Mouse (Mus musculus): ENCODE results near the gene 4933411K16Rik. TPM values are rescaled to one million over a fixed set of nuclear protein-coding genes. Genes with fewer than 3 reads are reported as not detected.

Gene 4933411K16Rik
- 0.12 TPM in 1 of 2 replicates, not detected in the other for polyA plus RNA-seq (2015; fragmentation: Nextera tagmentation; extraction: Ambion mirVana)

DNA sequence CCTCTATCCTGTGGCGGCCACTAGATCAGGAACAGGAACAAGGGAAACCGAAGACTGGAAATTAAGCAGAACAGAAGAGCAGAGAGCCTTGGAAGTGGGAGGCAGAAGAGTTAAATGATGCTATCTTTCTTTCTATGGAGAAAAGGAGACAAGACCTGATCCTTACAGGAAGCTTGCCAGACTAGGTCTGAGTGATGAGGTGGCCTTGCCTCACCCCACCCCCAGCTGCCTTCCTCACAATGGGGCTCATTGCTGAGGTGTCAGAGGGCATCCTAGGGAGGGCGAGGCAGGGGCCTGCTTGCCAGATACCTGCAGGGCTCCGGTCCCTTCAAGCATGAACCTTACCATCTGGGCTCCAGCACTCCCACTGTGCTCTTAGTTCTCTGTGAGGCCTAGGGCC is at the start of gene 4933411K16Rik:
4933411K16Rik (plus strand) TSS at position 301 of the 400 bp plus-strand sequence.

DNA sequence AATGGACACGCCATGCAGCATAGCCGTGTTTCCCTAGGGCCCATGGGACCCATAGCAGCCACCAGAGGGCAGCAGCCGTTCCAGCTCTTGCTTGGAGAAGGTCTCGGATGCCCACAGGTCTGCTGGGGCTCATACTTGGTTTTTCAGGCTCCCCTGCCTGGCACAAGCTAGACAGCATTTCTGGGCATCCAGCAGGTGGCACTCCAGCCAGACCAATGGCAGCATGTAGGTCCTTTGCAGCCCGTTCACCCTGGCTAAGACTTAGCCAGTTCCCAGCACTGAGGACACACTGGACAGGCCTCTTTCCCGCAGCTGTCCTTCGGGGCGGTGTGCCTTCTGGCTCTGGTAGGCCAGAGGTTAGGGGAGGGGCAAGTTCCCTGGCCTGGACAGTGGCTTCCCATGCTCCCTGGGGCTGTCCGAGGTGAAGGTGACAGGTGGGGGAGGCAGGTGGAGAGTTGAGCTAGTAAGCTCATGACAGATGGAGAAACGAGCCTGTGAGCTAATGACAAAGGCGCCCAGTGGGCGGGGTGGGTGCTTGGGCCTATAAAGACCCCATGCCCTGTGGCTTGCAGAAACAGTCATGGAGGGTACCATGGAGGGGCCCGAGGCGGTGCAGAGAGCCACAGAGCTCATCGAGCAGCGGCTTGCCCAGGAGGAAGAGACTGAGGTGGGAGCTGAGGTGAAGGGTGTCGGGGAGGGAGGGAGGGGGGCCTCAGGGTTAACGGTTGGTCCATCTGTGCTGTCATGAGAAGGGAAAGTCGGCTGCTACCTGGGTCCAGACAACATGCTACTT is 16.4 kb upstream of the 4933411K16Rik start, which contains the start of gene Ankrd2:
Ankrd2 (plus strand) TSS at position 545 of the 793 bp plus-strand sequence.

DNA sequence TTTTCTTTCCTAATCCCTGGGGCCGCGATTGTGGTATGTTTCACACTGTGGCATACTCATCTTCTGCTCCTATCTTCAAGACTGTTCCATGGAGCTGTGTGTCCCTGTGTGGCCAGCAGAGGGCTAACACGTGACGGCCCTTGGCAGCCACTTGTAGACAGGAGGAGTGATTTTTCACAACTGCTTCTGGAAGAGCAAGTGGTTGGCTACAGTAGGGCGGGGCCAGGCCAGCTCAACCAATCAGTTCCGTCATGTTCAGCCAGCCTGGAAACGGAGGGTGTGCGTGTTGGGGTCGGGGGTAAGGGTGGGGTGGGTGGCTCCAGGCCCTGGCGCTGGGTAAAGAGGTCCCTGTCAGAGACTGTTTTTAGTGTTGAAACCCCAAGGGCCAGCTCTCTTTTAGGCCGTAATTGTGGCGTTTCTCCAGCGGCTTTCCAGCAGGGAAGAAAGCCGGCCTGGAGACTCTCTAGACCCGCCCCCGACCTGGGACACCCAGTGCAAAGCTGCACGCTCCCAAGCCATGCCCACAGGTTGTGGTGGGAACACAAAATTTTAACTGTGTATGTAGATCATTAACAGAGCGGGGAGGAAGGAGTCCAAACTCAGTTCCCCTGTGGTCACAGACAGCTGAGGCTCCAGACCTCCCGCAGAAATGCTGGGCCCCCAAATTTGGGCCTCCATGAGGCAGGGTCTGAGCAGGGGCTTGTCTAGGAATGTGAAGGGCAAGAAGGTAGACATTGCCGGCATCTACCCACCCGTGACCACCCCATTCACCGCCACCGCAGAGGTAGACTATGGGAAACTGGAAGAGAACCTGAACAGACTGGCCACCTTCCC is 6.6 kb upstream of the 4933411K16Rik start, which contains the start of gene Hoga1:
Hoga1 (plus strand) TSS at position 342 of the 834 bp plus-strand sequence.

DNA sequence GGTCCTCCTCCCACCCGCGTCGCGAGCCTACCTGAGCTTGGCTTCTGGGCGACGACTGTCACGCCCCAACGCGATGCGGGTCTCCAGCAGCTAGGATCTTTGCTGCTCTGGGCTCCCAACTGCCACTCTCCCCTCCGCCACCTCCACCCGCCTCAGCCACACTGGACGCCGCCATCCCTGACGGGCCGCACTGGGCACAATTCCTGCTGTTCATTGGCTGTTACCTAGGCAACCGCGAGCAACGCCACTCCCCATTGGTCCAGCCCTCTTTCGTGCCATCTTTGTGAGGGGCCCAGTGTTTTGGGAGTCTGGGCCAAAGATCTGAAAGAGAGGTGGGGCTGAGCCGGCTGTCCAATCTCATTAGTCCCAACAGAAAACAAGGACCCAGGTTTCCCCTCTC is 34.1 kb downstream of the 4933411K16Rik start, which contains the start of gene Morn4:
Morn4 (minus strand) TSS at position 192 of the 400 bp plus-strand sequence.

DNA sequence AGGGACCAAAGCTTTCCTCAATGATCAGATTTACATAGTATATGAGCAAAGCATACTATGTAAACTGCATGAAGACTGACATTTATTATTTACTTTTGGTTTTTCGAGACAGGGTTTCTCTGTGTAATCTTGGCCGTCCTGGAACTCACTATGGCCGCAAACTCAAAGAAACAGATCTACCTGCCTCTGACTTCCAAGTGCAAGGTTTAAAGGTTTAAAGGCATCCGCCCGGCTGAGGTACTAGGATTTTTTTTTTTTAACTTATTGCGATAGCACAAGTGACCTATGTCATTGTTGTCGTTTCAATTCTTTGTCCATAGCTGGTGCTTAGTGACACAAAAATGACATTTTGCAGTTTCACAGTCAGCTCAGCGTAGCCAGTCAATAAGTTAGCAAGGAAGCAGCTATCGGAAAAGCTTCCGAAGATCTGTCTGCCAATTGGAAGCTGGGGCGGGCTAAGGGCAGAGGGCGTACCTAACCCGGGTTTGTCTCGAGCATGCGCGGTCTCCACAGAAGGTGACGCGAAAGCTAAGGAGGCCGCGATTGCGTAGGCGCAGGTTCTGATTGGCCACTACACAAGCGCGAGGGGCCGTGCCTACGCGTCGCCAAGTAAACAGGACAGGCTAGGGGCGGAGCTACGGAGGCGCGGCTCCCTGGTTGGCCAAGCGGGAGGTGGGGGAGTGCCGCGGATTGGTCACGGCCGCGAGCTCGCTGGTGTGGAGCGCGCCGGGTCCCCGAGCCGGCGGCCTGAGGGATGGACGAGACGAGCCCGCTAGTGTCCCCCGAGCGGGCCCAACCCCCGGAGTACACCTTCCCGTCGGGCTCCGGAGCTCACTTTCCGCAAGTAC is 37.9 kb downstream of the 4933411K16Rik start, which contains the start of gene Pi4k2a:
Pi4k2a (plus strand) TSS at position 723 of the 848 bp plus-strand sequence.

Other genes starting within 250 kb of the 4933411K16Rik start
- gene Frat1, start 222.3 kb upstream of the 4933411K16Rik start, polyA plus RNA-seq (2015; fragmentation: Nextera tagmentation; extraction: Ambion mirVana), result 7.7 and 9.2 TPM in 2 replicates
- gene Frat2, start 204.1 kb upstream of the 4933411K16Rik start, polyA plus RNA-seq (2015; fragmentation: Nextera tagmentation; extraction: Ambion mirVana), result 6.3 and 6.4 TPM in 2 replicates
- gene Rrp12, start 156.1 kb upstream of the 4933411K16Rik start, polyA plus RNA-seq (2015; fragmentation: Nextera tagmentation; extraction: Ambion mirVana), result 15.1 and 19.2 TPM in 2 replicates
- gene Pgam1, start 140.3 kb upstream of the 4933411K16Rik start, polyA plus RNA-seq (2015; fragmentation: Nextera tagmentation; extraction: Ambion mirVana), result 87.7 and 128 TPM in 2 replicates
- gene Exosc1, start 118.8 kb upstream of the 4933411K16Rik start, polyA plus RNA-seq (2015; fragmentation: Nextera tagmentation; extraction: Ambion mirVana), result 39.4 and 40.6 TPM in 2 replicates
- 50.6 and 51.0 TPM in 2 replicates for gene Zdhhc16, start 118.8 kb upstream of the 4933411K16Rik start, polyA plus RNA-seq (2015; fragmentation: Nextera tagmentation; extraction: Ambion mirVana)
- gene Mms19, start 71.1 kb upstream of the 4933411K16Rik start, polyA plus RNA-seq (2015; fragmentation: Nextera tagmentation; extraction: Ambion mirVana), result 11.5 and 14.6 TPM in 2 replicates
- gene Ubtd1, start 70.5 kb upstream of the 4933411K16Rik start, polyA plus RNA-seq (2015; fragmentation: Nextera tagmentation; extraction: Ambion mirVana), result 32.9 and 35.0 TPM in 2 replicates
- 82.7 and 174 TPM in 2 replicates for gene Ankrd2, start 16.2 kb upstream of the 4933411K16Rik start, polyA plus RNA-seq (2015; fragmentation: Nextera tagmentation; extraction: Ambion mirVana)
- 7.6 and 11.3 TPM in 2 replicates for gene Hoga1, start 6.6 kb upstream of the 4933411K16Rik start, polyA plus RNA-seq (2015; fragmentation: Nextera tagmentation; extraction: Ambion mirVana)
- gene Morn4, start 34.1 kb downstream of the 4933411K16Rik start, polyA plus RNA-seq (2015; fragmentation: Nextera tagmentation; extraction: Ambion mirVana), result 3.0 and 3.1 TPM in 2 replicates
- 13.4 and 13.5 TPM in 2 replicates for gene Pi4k2a, start 38.2 kb downstream of the 4933411K16Rik start, polyA plus RNA-seq (2015; fragmentation: Nextera tagmentation; extraction: Ambion mirVana)
- gene Avpi1, start 76.8 kb downstream of the 4933411K16Rik start, polyA plus RNA-seq (2015; fragmentation: Nextera tagmentation; extraction: Ambion mirVana), result 29.5 and 30.2 TPM in 2 replicates
- 8.4 and 14.2 TPM in 2 replicates for gene Marveld1, start 95.2 kb downstream of the 4933411K16Rik start, polyA plus RNA-seq (2015; fragmentation: Nextera tagmentation; extraction: Ambion mirVana)
- gene Zfyve27, start 111.7 kb downstream of the 4933411K16Rik start, polyA plus RNA-seq (2015; fragmentation: Nextera tagmentation; extraction: Ambion mirVana), result 11.0 and 11.2 TPM in 2 replicates
- gene Sfrp5, start 150.0 kb downstream of the 4933411K16Rik start, polyA plus RNA-seq (2015; fragmentation: Nextera tagmentation; extraction: Ambion mirVana), result 3.3 and 4.2 TPM in 2 replicates
- gene Golga7b, start 195.3 kb downstream of the 4933411K16Rik start, polyA plus RNA-seq (2015; fragmentation: Nextera tagmentation; extraction: Ambion mirVana), result 0.71 and 1.0 TPM in 2 replicates

Measured in skeletal muscle tissue, postnatal 0 days (tissue).